Mouse (Mus musculus) cortical plate, adult 2 months (tissue): Measurements from ENCODE around the gene Bzw1. TPM values are rescaled to one million over a fixed set of nuclear protein-coding genes. Genes with fewer than 3 reads are reported as not detected.
A peak's percentile ranks its signal among the peaks of the same experiment; 100 is the strongest.
"Not testable (repeated sequence)": the region's sequence is repeated elsewhere in the genome, so short reads cannot be mapped to it uniquely, and the experiment has no call there.

Experiments
- H3K27ac ChIP-seq: fragments of 200-500 bp; 2 replicates; pipeline ENCODE4 v1.5.1; 2012; ENCODE audit warnings: low read length, control low read depth, inconsistent platforms; ENCODE audit not compliant: insufficient read depth
- H3K4me1 ChIP-seq: fragments of 200-500 bp; 2 replicates; pipeline ENCODE4 v1.6.1; 2011; ENCODE audit warnings: low read length; ENCODE audit not compliant: control insufficient read depth, insufficient read depth
- H3K4me3 ChIP-seq: fragments of 200-500 bp; 2 replicates; pipeline ENCODE4 v1.5.1; 2011; ENCODE audit warnings: mild to moderate bottlenecking, low read length, control low read depth; ENCODE audit not compliant: insufficient read depth
- CTCF ChIP-seq: fragments of 200-500 bp; IDR thresholded peaks from 2 replicates; pipeline ENCODE4 v1.5.1; 2011; ENCODE audit warnings: mild to moderate bottlenecking, control low read depth, low read length; ENCODE audit not compliant: insufficient read depth; ENCODE audit errors: extremely low read depth
- POLR2A ChIP-seq: fragments of 200-500 bp; IDR thresholded peaks from 2 replicates; pipeline ENCODE4 v1.6.1; 2011; ENCODE audit warnings: mild to moderate bottlenecking, low read length, control low read depth; ENCODE audit not compliant: insufficient read depth; ENCODE audit errors: extremely low read depth
- polyA plus RNA-seq: library from polyadenylated mRNA; depleted of rRNA; stranded (reverse); fragments of >200 nt; gene quantifications from 2 replicates; pipeline ENCODE4 v1.2.3, GENCODE M21; 2012

The Bzw1 gene
- polyA plus RNA-seq, 1 experiment = 83.9 TPM

DNA sequence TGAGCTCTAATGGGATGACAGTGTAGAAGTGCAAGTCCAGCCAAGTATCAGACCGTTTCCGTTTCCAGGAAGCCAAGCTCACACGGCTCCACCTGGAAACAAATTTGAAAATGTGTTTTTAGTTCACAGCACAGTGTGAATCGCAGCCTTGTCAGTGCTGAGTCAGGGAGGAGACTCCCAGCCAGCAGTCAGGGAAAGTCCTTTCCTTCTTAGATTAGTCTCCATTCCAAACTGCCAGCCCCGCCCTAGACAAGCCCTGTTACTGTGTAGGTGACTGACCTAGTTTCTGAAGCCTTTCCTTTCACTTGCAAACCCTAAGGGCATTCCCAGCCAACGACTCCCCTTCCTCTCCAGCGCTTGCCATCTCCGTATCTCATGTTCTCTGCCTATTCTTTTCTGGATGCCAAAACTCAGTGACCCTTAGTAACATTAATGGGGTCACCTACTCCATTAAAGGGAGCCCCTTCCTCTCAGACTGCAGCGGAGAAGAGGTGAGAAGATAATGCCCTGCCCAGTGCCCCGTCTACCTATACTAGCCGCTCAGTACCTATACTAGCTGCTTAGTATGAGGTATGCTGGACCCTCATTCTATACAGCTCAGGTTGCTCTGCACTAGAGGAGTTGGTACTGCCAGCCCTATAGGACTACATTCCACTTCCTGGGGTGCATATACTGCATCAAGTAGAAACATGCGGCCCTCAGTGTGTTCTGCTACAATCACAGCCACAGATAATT, 25.8 kb upstream of the Bzw1 start:
- Histone ChIP-seq H3K4me1 (no peaks in the 10 kb centered on the region), H3K27ac (no peak overlapping the region), H3K4me3 (no peak overlapping the region)
- no peak for TF ChIP-seq CTCF
- TF ChIP-seq POLR2A = no peak

- Histone ChIP-seq H3K4me1 (no peaks in the 10 kb centered on the region), H3K4me3 (no peak overlapping the region), H3K27ac (no peak overlapping the region)
- TF ChIP-seq POLR2A = no peak
- TF ChIP-seq CTCF = no peak
Observed at GRCm38 (mm10) chr1:58369716-58370115, 23.0 kb upstream of the Bzw1 start.

- H3K4me3 ChIP-seq, H3K4me1 ChIP-seq, H3K27ac ChIP-seq: not testable (repeated sequence)
Observed at GRCm38 (mm10) chr1:58374266-58374665, 18.4 kb upstream of the Bzw1 start.

- TF ChIP-seq POLR2A (no peak), CTCF (no peak)
- Histone ChIP-seq H3K4me1 (no peaks in the 10 kb centered on the region), H3K4me3 (no peak overlapping the region)
Observed at GRCm38 (mm10) chr1:58375574-58376147, 17.0 kb upstream of the Bzw1 start.

GRCm38 (mm10) chr1:58382586-58383281, 10.0 kb upstream of the Bzw1 start:
- no peak overlapping the region for H3K4me3 ChIP-seq
- no peak for TF ChIP-seq CTCF
- no peak for TF ChIP-seq POLR2A
- no peaks in the 10 kb centered on the region for H3K4me1 ChIP-seq
- H3K27ac ChIP-seq = no peak overlapping the region

More at GRCm38 (mm10) chr1:58375574-58376147, 17.0 kb upstream of the Bzw1 start:
- no peak overlapping the region for H3K27ac ChIP-seq

GRCm38 (mm10) chr1:58391421-58392267, 1.1 kb upstream of the Bzw1 start:
- no peak for TF ChIP-seq CTCF
- no peak for TF ChIP-seq POLR2A
- Histone ChIP-seq H3K4me1 (no peaks in the 10 kb centered on the region), H3K4me3 (peak overlapping the region; percentile 97), H3K27ac (no peak overlapping the region)

GRCm38 (mm10) chr1:58392268-58392651, 438 bp upstream of the Bzw1 start:
- TF ChIP-seq CTCF (no peak), POLR2A (no peak)
- Histone ChIP-seq H3K4me1 (no peaks in the 10 kb centered on the region), H3K27ac (peak overlapping the region; percentile 100), H3K4me3 (peak overlapping the region; percentile 97)

DNA sequence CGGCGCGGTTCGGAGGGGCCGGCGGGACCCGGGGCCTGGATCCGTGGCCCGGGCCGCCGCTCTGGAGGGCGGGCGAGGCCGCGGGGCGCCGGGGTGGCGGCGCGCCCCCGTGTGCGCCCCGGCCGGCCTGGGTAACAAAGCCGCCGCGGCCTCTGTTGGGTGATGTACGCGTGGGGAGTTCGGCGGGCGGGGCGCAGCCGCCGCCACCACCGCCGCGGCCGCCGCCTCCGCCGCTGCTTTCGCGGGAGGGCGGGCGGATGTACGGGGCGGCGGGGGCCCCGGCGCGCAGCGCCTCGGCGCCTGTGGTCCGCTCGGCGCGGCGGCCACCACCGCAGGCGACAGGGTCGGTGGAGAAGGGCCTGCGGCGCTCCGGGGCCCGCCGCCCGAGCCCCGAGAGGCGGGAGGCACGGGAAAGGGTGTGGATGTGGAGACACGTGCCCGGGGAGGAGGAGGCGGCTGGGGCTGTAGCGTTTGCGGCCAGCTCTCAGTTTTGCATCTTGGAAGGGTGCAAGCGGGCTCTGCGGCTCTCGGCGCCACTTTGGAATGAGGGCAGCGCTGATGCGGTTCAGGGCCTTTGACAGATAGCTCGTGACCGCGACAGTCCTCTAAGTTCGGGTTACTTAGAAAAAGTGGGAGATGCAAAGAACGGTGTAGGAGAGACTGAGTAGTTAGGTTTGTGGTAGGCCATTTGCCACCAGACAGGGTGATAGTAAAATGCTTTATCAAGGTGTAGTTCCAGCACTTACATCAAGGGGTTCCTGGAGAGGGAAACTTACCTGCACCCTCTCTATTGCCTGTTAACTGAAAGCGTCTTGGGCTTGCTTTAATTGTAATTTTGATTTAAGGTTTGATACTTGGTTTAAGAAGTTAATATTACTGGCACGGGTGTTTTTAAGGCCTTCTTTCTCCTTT, 842 bp downstream of the Bzw1 start:
- no peaks in the 10 kb centered on the region for H3K4me1 ChIP-seq
- peak overlapping the region; percentile 97 for H3K4me3 ChIP-seq
- H3K27ac ChIP-seq = peak overlapping the region; percentile 100; the same call in 1 of the 2 replicates
- no peak for TF ChIP-seq CTCF
- no peak for TF ChIP-seq POLR2A
